Mouse (Mus musculus): ENCODE measurements around the gene Vmn2r121. TPM values are rescaled to one million over a fixed set of nuclear protein-coding genes. Genes with fewer than 3 reads are reported as not detected.

Vmn2r121 gene
- polyA plus RNA-seq (2012; rRNA removed): not detected in 2 replicates

DNA sequence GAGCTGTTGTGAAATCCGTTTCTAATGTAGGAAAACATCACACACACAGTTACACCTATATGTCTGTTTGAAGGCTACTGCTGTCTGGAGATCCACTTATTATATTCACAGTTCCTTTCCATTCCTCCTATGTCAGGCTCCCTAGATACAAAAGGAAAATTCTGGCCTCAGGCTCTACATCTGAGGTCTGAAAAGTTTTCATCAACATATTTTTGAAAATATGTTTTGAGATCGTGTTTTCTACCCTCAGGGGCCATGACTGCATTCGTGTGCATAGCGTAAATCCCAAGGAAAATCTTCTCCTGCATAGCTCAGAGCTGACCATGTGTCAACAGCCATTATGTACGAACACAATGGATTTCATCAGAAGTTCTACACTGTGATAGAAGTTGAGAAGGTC, at the start of gene Vmn2r121:
TSS of gene Vmn2r121 (minus strand) at position 101 of the 400 bp plus-strand sequence.
- no peak for DNase-seq (ENCODE audit: low read depth)
- TF ChIP-seq POLR2A (IDR thresholded peaks at IDR 0.05; ENCODE audit: borderline replicate concordance, extremely low read depth, insufficient read depth, insufficient read length, poor library complexity, severe bottlenecking): no peak
- TF ChIP-seq CTCF (IDR thresholded peaks at IDR 0.05; ENCODE audit: borderline replicate concordance, extremely low read depth, insufficient read depth, insufficient read length): no peak
